Comparison of ENCODE assay signal across 8 mouse cellular contexts in the genomic region with DNA sequence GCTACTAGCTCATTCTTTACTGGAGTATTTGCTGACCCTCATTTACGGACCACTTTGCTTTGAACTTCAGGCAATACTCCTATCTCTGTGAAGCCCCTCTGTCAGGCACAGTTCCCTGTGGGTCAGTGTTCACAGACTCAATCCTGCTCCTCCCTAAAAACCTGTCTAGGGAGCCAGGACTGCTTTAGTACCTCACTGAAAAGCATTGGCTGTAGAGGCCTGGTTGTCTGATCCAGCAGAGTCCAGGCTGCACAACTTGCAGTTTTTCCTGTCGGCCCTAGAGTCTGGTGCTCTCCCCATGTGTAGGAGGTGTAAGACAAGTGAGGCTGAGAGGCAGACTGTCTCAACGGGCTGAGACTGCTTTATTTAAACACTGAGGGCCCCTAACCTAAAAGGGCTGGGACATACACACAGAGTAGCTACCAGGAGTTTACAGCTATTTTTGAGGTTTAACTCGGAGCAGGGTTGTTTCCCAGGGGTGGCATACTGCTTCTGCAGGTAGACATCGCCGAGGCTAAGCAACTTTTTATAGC. TPM values are rescaled to one million over a fixed set of nuclear protein-coding genes. Genes with fewer than 3 reads are reported as not detected.
DNase-seq lines count a peak whose midpoint lies in the region; ATAC-seq and TF ChIP-seq lines count a peak whose summit lies in the region.

No protein-coding gene starts in this region.

- 54% methylated on average over 6 of the region's 6 CpGs for WGBS in kidney, embryonic 14.5 days
- 66% methylated on average over 6 of the region's 6 CpGs for WGBS in heart, embryonic 16.5 days
- WGBS in midbrain, embryonic 10.5 days, result 67% methylated on average over 6 of the region's 6 CpGs

- no peak for TF ChIP-seq POLR2A in bone marrow macrophage, adult 2 months (IDR thresholded peaks at IDR 0.05; ENCODE audit: borderline replicate concordance, low read depth, low read length)

- no peaks in the 10 kb centered on the region for H3K36me3 ChIP-seq in kidney, embryonic 14.5 days (ENCODE audit: control insufficient read depth, insufficient read depth, low read length)
- no peaks in the 10 kb centered on the region for H3K36me3 ChIP-seq in heart, embryonic 16.5 days (ENCODE audit: control insufficient read depth, insufficient read depth)
- peaks cover 15% of the 10 kb centered on the region for H3K36me3 ChIP-seq in midbrain, embryonic 10.5 days

- H3K4me1 ChIP-seq in kidney, embryonic 14.5 days (ENCODE audit: control insufficient read depth, insufficient read depth, low read length), result peaks cover 11% of the 10 kb centered on the region
- peaks cover 16% of the 10 kb centered on the region for H3K4me1 ChIP-seq in bone marrow macrophage, adult 2 months (ENCODE audit: control insufficient read depth, insufficient read depth, low read length)
- H3K4me1 ChIP-seq in heart, embryonic 16.5 days (ENCODE audit: control insufficient read depth, insufficient read depth, low read length), result peaks cover 15% of the 10 kb centered on the region
- peaks cover 48% of the 10 kb centered on the region for H3K4me1 ChIP-seq in midbrain, embryonic 10.5 days

- H3K4me2 ChIP-seq in kidney, embryonic 14.5 days (replicated peaks; ENCODE audit: low read depth, low read length), result peak overlapping the region; percentile 76
- peak overlapping the region; percentile 89 for H3K4me2 ChIP-seq in heart, embryonic 16.5 days (ENCODE audit: low read depth, low read length)

- 0 out of 2 replicates have a peak, but pooled peaks cover 5% of the 10 kb centered on the region for H3K27me3 ChIP-seq in kidney, embryonic 14.5 days (ENCODE audit: control insufficient read depth, insufficient read depth, low read length)
- no peaks in the 10 kb centered on the region for H3K27me3 ChIP-seq in heart, embryonic 16.5 days (ENCODE audit: control insufficient read depth, insufficient read depth, low read length)
- no peaks in the 10 kb centered on the region; the same call in 1 of the 2 replicates for H3K27me3 ChIP-seq in midbrain, embryonic 10.5 days (ENCODE audit: low read depth, poor library complexity, severe bottlenecking)

- no peak for ATAC-seq in kidney, embryonic 14.5 days (ENCODE audit: low FRiP score, low TSS enrichment)
- no peak for ATAC-seq in heart, embryonic 16.5 days (replicated peaks; ENCODE audit: extremely low read depth, insufficient read depth, low FRiP score)

- H3K27ac ChIP-seq in kidney, embryonic 14.5 days (ENCODE audit: low read depth, low read length), result 0 out of 2 replicates have a peak overlapping the region, but pooled peaks have one; percentile 30
- H3K27ac ChIP-seq in bone marrow macrophage, adult 2 months (ENCODE audit: insufficient read depth, low read depth, low read length), result no peak overlapping the region
- peak overlapping the region; percentile 81; the same call in 1 of the 2 replicates for H3K27ac ChIP-seq in heart, embryonic 16.5 days (ENCODE audit: low read length)
- H3K27ac ChIP-seq in midbrain, embryonic 10.5 days (replicated peaks), result peak overlapping the region; percentile 92

- TF ChIP-seq CTCF in bone marrow macrophage, adult 2 months (IDR thresholded peaks at IDR 0.05; ENCODE audit: low read depth, low read length), result no peak

- no peaks in the 10 kb centered on the region for H3K9me3 ChIP-seq in kidney, embryonic 14.5 days (ENCODE audit: control insufficient read depth, low read length)
- H3K9me3 ChIP-seq in heart, embryonic 16.5 days (replicated peaks; ENCODE audit: control insufficient read depth, low read length), result no peaks in the 10 kb centered on the region
- H3K9me3 ChIP-seq in midbrain, embryonic 10.5 days (replicated peaks), result no peaks in the 10 kb centered on the region

- no peak for DNase-seq in kidney, adult 9 months
- no peak for DNase-seq in midbrain, embryonic 10.5 days (ENCODE audit: low spot score)
- DNase-seq in urinary bladder, postnatal 10 days (ENCODE audit: low spot score), result no peak
- DNase-seq in lung, postnatal 36 days, result no peak
- no peak for DNase-seq in kidney, adult 8-10 months

- peak overlapping the region; percentile 68 for H3K4me3 ChIP-seq in kidney, embryonic 14.5 days (ENCODE audit: low read length)
- H3K4me3 ChIP-seq in bone marrow macrophage, adult 2 months (ENCODE audit: insufficient read depth, low read length), result peak overlapping the region; percentile 80
- H3K4me3 ChIP-seq in heart, embryonic 16.5 days (ENCODE audit: low read length), result peak overlapping the region; percentile 99
- H3K4me3 ChIP-seq in midbrain, embryonic 10.5 days, result peak overlapping the region; percentile 94

- peak overlapping the region; percentile 71; the same call in 1 of the 2 replicates for H3K9ac ChIP-seq in kidney, embryonic 14.5 days (ENCODE audit: low read depth, low read length)
- peak overlapping the region; percentile 94 for H3K9ac ChIP-seq in heart, embryonic 16.5 days (ENCODE audit: low read length)

RNA-seq across cellular contexts. Expression of a gene that starts 1.3 kb away (rescaled TPM):
- polyA plus RNA-seq in kidney, embryonic 14.5 days (2014; fragmentation: Nextera tagmentation; extraction: Ambion mirVana), result 24.5 and 29.2 TPM in 2 replicates
- polyA plus RNA-seq in bone marrow macrophage, adult 2 months (2012; ENCODE audit: insufficient read depth, insufficient read length, missing spikeins), result 5.0 and 5.3 TPM in 2 replicates
- polyA plus RNA-seq in heart, embryonic 16.5 days (2015; fragmentation: Nextera tagmentation; extraction: Ambion mirVana), result 11.2 and 12.4 TPM in 2 replicates
- 36.4 and 56.1 TPM in 2 replicates for polyA plus RNA-seq in midbrain, embryonic 10.5 days (2016; fragmentation: Nextera tagmentation; extraction: Ambion mirVana)

RNA-seq across cellular contexts. Expression of a gene that starts 7.7 kb away (rescaled TPM):
- polyA plus RNA-seq in kidney, embryonic 14.5 days (2014; fragmentation: Nextera tagmentation; extraction: Ambion mirVana), result 28.5 and 50.6 TPM in 2 replicates
- 18.6 and 23.0 TPM in 2 replicates for polyA plus RNA-seq in bone marrow macrophage, adult 2 months (2012; ENCODE audit: insufficient read depth, insufficient read length, missing spikeins)
- polyA plus RNA-seq in heart, embryonic 16.5 days (2015; fragmentation: Nextera tagmentation; extraction: Ambion mirVana), result 22.8 and 26.0 TPM in 2 replicates
- polyA plus RNA-seq in midbrain, embryonic 10.5 days (2016; fragmentation: Nextera tagmentation; extraction: Ambion mirVana), result 34.6 and 48.0 TPM in 2 replicates

RNA-seq across cellular contexts. Expression of a gene that starts 8.6 kb away (rescaled TPM):
- polyA plus RNA-seq in kidney, embryonic 14.5 days (2014; fragmentation: Nextera tagmentation; extraction: Ambion mirVana), result 64.5 and 64.8 TPM in 2 replicates
- 38.1 and 45.7 TPM in 2 replicates for polyA plus RNA-seq in bone marrow macrophage, adult 2 months (2012; ENCODE audit: insufficient read depth, insufficient read length, missing spikeins)
- 47.4 and 47.6 TPM in 2 replicates for polyA plus RNA-seq in heart, embryonic 16.5 days (2015; fragmentation: Nextera tagmentation; extraction: Ambion mirVana)
- 82.0 and 85.4 TPM in 2 replicates for polyA plus RNA-seq in midbrain, embryonic 10.5 days (2016; fragmentation: Nextera tagmentation; extraction: Ambion mirVana)

RNA-seq across cellular contexts. Expression of a gene that starts 15.6 kb away (rescaled TPM):
- 45.3 and 49.4 TPM in 2 replicates for polyA plus RNA-seq in kidney, embryonic 14.5 days (2014; fragmentation: Nextera tagmentation; extraction: Ambion mirVana)
- polyA plus RNA-seq in bone marrow macrophage, adult 2 months (2012; ENCODE audit: insufficient read depth, insufficient read length, missing spikeins), result 108 and 113 TPM in 2 replicates
- polyA plus RNA-seq in heart, embryonic 16.5 days (2015; fragmentation: Nextera tagmentation; extraction: Ambion mirVana), result 77.3 and 85.8 TPM in 2 replicates
- polyA plus RNA-seq in midbrain, embryonic 10.5 days (2016; fragmentation: Nextera tagmentation; extraction: Ambion mirVana), result 49.8 and 59.3 TPM in 2 replicates

RNA-seq across cellular contexts. Expression of a gene that starts 56.5 kb away (rescaled TPM):
- polyA plus RNA-seq in kidney, embryonic 14.5 days (2014; fragmentation: Nextera tagmentation; extraction: Ambion mirVana), result 0.63 TPM in 1 of 2 replicates, not detected in the other
- not detected in 2 replicates for polyA plus RNA-seq in bone marrow macrophage, adult 2 months (2012; ENCODE audit: insufficient read depth, insufficient read length, missing spikeins)
- not detected in 2 replicates for polyA plus RNA-seq in heart, embryonic 16.5 days (2015; fragmentation: Nextera tagmentation; extraction: Ambion mirVana)
- polyA plus RNA-seq in midbrain, embryonic 10.5 days (2016; fragmentation: Nextera tagmentation; extraction: Ambion mirVana), result 0.19 and 0.32 TPM in 2 replicates
